Mouse (Mus musculus): Measurements from ENCODE around the gene Sorl1. TPM values are rescaled to one million over a fixed set of nuclear protein-coding genes. Genes with fewer than 3 reads are reported as not detected.

The Sorl1 gene
- total and polyA plus RNA-seq, 3 experiments = 2.5 to 12.3 (median 6.3) TPM

- Histone ChIP-seq H3K9ac (ENCODE audit: insufficient read depth, low read depth) (no peak overlapping the region), H3K4me3 (replicated peaks in 1 of 3; ENCODE audit: low read depth in 2 of 3, low read length in 2 of 3, poor library complexity in 1 of 3) (no peak overlapping the region), H3K9me3 (replicated peaks; ENCODE audit: low read length) (peaks cover 3% of the 10 kb centered on the region), H3K4me1 (ENCODE audit: control insufficient read depth in 1 of 2, insufficient read depth in 2 of 2) (peaks cover under 1 to 8% of the 10 kb centered on the region in 2 experiments; a peak in 3 of 4 replicates), H3K27me3 (replicated peaks) (no peaks in the 10 kb centered on the region), H3K4me2 (ENCODE audit: insufficient read depth, low read depth, poor library complexity, severe bottlenecking) (no peak overlapping the region), H3K27ac (ENCODE audit: insufficient read depth, low read depth) (no peak overlapping the region), H3K79me2 (replicated peaks; ENCODE audit: control insufficient read depth, extremely low read depth, insufficient read depth, poor library complexity, severe bottlenecking) (no peaks in the 10 kb centered on the region), H3K36me3 (replicated peaks in 1 of 2; ENCODE audit: control insufficient read depth in 1 of 2, insufficient read depth in 1 of 2, low read length in 1 of 2) (peaks cover 0 to 36% of the 10 kb centered on the region in 2 experiments)
- no peak for DNase-seq (ENCODE audit: extremely low read depth)
- in situ Hi-C loops (cut with MboI; ENCODE audit: low pct_ligation_motif_present, low pct_unique_long_range_greater_than_20kb, low sequenced_read_pairs) (no loop called here), dilution Hi-C loops (cut with MboI; ENCODE audit: extremely low pct_ligation_motif_present, extremely low pct_unique_long_range_greater_than_20kb, low sequenced_read_pairs) (no loop called here)
- TF ChIP-seq CTCF (conservative IDR thresholded peaks at IDR 0.05 in 1 of 2, IDR thresholded peaks at IDR 0.05 in 1 of 2; ENCODE audit: low read depth in 2 of 2, low read length in 2 of 2) (no peak), E2F4 (IDR thresholded peaks at IDR 0.05; ENCODE audit: insufficient replicate concordance, low read depth, low read length) (no peak), HCFC1 (IDR thresholded peaks at IDR 0.05; ENCODE audit: low read depth, low read length) (no peak), ETS1 (conservative IDR thresholded peaks at IDR 0.05; ENCODE audit: low read depth, low read length) (no peak), POLR2AphosphoS2 (IDR thresholded peaks at IDR 0.05; ENCODE audit: low read depth, low read length) (no peak)
These were observed 46.8 kb downstream of the Sorl1 start for GRCm38 (mm10) chr9:42077112-42077845.

- H3K36me3 ChIP-seq (replicated peaks in 1 of 2; ENCODE audit: control insufficient read depth in 1 of 2, insufficient read depth in 1 of 2, low read length in 1 of 2) = peaks cover 0 to 32% of the 10 kb centered on the region in 2 experiments
- peaks cover 3% of the 10 kb centered on the region for H3K9me3 ChIP-seq (replicated peaks; ENCODE audit: low read length)
- H3K4me3 ChIP-seq (replicated peaks in 1 of 3; ENCODE audit: low read depth in 2 of 3, low read length in 2 of 3, poor library complexity in 1 of 3) = no peak overlapping the region
- H3K27ac ChIP-seq (ENCODE audit: insufficient read depth, low read depth) = no peak overlapping the region
- no peaks in the 10 kb centered on the region for H3K79me2 ChIP-seq (replicated peaks; ENCODE audit: control insufficient read depth, extremely low read depth, insufficient read depth, poor library complexity, severe bottlenecking)
- in situ Hi-C loops (cut with MboI; ENCODE audit: low pct_ligation_motif_present, low pct_unique_long_range_greater_than_20kb, low sequenced_read_pairs) (no loop called here), dilution Hi-C loops (cut with MboI; ENCODE audit: extremely low pct_ligation_motif_present, extremely low pct_unique_long_range_greater_than_20kb, low sequenced_read_pairs) (no loop called here)
- H3K4me1 ChIP-seq (ENCODE audit: control insufficient read depth in 1 of 2, insufficient read depth in 2 of 2) = no peaks in the 10 kb centered on the region
- no peak overlapping the region for H3K4me2 ChIP-seq (ENCODE audit: insufficient read depth, low read depth, poor library complexity, severe bottlenecking)
- no peak for TF ChIP-seq CHD1 (IDR thresholded peaks at IDR 0.05; ENCODE audit: low read depth, low read length)
- TF ChIP-seq RAD21 (IDR thresholded peaks at IDR 0.05; ENCODE audit: low read depth, low read length) = no peak
- no peak for TF ChIP-seq PAX5 (IDR thresholded peaks at IDR 0.05; ENCODE audit: low read length)
- no peak for TF ChIP-seq MAFK (IDR thresholded peaks at IDR 0.05; ENCODE audit: insufficient replicate concordance, low read length)
- no peak for TF ChIP-seq USF1 (IDR thresholded peaks at IDR 0.05; ENCODE audit: low read depth, low read length)
- no peak for TF ChIP-seq NELFE (IDR thresholded peaks at IDR 0.05; ENCODE audit: low read depth, low read length)
- no peak for TF ChIP-seq MYC (IDR thresholded peaks at IDR 0.05; ENCODE audit: low read depth, low read length)
- no peak for TF ChIP-seq EP300 (IDR thresholded peaks at IDR 0.05; ENCODE audit: low read length)
- TF ChIP-seq CHD2 (IDR thresholded peaks at IDR 0.05; ENCODE audit: low read length) = no peak
- no peak for TF ChIP-seq KAT2A (IDR thresholded peaks at IDR 0.05; ENCODE audit: insufficient replicate concordance, low read length)
- no peak for TF ChIP-seq JUND (conservative IDR thresholded peaks at IDR 0.05; ENCODE audit: low read depth, low read length)
- no peak for TF ChIP-seq UBTF (IDR thresholded peaks at IDR 0.05; ENCODE audit: low read depth, low read length)
- no peak for TF ChIP-seq ZNF384 (IDR thresholded peaks at IDR 0.05; ENCODE audit: low read depth, low read length)
- TF ChIP-seq GABPA (IDR thresholded peaks at IDR 0.05; ENCODE audit: insufficient replicate concordance, low read depth, low read length) = no peak
- no peak for TF ChIP-seq ZMIZ1 (IDR thresholded peaks at IDR 0.05; ENCODE audit: low read depth, low read length)
- no peak for TF ChIP-seq MAZ (IDR thresholded peaks at IDR 0.05; ENCODE audit: low read depth, low read length)
- no peaks in the 10 kb centered on the region for H3K27me3 ChIP-seq (replicated peaks)
- H3K9ac ChIP-seq (ENCODE audit: insufficient read depth, low read depth) = no peak overlapping the region
- DNase-seq (ENCODE audit: extremely low read depth) = no peak
These were observed 47.7 kb downstream of the Sorl1 start for GRCm38 (mm10) chr9:42076256-42076849.

Data from CH12.LX (cell line).